Mouse (Mus musculus) cerebellum, adult 11 months (tissue): Measurements from ENCODE around the gene Zdhhc18.

Experiments
- DNase-seq: peaks from one replicate; pipeline ENCODE4 v3.0.0; 2022

Gene Zdhhc18

DNA sequence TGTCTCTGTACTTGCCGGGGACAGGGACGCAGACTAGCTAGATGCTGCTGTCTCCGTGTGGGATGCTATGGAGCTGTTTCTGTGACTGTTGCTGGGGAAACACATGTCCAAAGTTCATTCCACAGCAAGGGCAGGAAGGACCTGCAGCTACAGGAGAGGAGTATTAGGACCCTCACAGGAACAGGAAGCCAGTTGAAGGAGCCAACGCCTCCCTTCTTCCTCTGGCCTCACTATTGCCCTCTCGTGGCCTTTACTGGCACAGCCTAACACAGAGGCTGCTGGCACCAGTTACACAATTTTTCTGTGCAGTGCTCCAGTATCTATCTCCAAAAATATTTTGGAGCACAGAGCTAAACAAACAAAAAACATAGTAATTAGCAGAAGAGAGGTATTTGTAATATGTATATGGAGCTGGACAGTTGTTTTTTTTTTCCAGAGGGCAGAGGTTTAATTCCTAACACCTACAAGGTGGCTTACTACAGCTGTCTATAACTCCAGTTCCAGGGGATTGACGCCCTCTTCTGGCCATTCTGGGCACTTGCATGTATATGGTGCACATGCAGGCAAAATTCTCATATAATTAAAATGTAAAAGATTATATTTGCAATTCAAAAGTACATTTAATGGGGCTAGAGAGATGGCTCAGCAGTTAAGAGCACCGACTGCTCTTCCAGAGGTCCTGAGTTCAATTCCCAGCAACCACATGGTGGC is at the start of gene Zdhhc18:
Zdhhc18 (minus strand) TSS at position 166 of the 711 bp plus-strand sequence.
- peak; percentile 62 for DNase-seq

GRCm38 (mm10) chr4:133695363-133695762 is 45.4 kb upstream of the Zdhhc18 start:
- DNase-seq, result no peak

DNA sequence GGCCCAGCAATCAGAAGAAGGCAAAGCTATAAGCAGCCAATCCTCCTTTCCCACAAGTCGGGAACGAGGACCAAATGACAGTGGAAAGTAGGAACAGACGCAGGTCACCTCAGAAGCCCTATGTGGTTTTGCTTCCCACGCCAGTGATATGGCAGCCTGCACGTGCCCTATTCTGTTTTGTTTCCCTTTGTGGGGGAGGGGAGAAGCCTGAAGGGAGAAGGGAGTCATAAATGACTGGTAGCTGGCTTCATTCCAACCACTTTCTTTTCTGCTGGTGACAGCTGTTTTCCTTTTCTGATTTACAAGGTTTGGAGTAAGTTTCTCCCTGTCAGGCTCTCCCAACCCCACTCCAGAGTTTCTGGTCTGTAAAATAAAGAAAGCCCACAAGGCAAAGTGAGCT is 40.3 kb upstream of the Zdhhc18 start:
- no peak for DNase-seq

DNA sequence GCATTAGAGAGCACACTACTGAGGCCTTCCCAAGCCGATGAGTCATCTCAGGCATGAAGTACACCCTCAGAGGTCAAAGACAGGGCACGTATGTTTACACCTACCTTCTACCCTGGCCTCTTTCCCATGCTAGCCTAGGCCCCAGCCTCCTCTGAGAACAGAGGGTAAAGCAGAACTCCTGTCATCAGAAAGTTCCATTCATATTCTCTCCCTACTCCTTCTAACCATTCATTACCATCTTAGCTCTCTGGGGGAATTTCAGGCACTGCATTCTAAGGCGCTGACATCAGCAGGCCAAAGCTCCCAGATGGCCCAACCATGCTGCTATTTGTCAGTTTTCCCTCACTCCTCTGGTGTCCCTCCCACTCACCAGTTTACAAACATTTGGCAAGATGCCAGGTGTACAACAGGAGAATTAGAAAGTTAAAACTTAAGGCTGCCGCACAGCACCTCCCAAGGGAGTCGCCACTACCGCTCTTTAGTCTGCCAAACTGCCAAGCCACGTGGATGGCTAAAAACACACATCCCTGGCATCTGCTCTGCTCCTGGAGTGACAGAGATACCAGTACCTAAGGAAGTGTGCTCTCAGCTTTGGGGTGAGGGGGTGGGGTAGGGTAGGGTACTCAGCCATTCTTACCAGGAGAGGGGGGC is 38.6 kb upstream of the Zdhhc18 start:
- DNase-seq, result no peak

- DNase-seq, result no peak
Observed at GRCm38 (mm10) chr4:133687126-133687525, 37.2 kb upstream of the Zdhhc18 start.

DNA sequence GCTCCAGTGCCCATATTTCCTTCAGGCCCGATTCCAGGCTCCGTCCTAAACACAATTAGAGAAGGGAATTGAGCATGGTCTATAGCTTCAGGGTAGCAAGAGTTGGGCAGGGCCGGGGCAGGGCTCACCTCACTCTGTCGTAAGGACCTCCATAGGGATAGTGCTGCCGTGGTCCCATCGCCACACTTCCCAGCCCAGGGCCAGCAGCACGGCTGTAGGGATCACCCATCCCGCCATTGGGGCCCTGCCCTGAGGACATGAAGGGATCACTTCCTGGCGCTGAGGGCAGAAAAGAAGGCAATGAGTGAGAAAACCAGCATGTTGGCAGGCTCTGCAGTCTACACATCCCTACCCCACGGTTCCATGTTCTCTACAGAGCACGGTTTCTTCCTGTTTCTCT is 36.6 kb upstream of the Zdhhc18 start:
- DNase-seq, result no peak

- no peak for DNase-seq
Observed at GRCm38 (mm10) chr4:133680206-133680786, 30.3 kb upstream of the Zdhhc18 start.

- no peak for DNase-seq
Observed at GRCm38 (mm10) chr4:133679629-133680028, 29.7 kb upstream of the Zdhhc18 start.

DNA sequence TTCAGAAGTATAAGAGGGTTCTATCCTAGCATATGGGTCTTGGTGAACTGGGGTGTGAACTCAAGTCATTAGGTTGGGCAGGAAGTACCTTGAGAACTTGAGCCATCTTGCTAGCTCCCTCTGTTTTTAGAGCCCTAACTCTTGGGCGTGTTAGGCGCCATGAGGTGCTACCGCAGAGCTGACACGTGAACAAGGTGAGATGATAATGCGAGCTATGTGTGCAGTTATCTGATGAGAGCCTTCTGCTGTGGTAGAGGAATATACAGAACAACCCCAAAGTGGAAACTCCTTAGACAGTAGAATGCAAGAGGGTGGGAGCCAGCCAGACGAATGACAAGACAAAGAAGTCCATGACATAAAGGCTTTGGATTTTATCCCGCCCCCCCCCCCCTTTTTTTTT is 27.3 kb upstream of the Zdhhc18 start:
- DNase-seq, result no peak

DNA sequence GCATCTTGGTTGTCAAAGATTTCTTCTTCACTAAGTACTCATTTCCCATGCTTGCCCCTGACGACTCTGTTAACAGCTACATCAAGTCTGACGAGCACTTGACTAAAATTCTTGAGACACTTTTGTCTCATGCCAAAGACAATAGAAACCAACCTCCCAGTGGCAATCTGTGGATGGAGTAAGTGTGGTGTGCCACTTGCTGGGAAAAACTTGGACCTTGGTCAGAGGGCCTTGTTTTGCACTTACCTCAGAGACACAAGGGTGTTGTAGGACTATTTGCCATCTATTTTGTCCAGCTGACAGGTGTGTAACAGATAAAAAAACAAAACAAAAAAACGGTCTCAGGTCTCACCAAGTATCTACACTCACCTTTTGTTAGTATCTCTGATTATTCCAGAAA is 26.2 kb upstream of the Zdhhc18 start:
- no peak for DNase-seq

DNA sequence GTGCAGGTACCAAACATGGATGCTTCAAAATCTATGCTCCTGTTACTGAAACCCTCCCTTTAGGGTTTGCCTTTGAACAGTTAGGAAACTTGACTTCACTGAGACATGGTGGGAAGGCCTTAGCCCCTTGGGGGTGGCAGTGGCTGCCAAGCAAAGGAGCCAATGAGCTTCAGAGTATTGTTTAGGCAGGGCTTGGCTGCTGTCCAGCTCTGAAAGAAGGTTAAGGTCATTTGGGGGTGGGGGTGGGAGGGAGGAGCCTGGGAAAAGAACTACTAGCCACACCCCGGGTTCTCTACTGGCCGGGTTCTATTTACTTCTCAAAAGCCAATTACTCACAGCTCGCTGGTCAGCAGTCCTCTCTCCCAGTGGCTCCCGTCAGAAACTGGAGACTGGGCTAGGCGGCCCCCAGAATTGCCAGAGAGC is 25.7 kb upstream of the Zdhhc18 start:
- DNase-seq, result peak; percentile 35

DNA sequence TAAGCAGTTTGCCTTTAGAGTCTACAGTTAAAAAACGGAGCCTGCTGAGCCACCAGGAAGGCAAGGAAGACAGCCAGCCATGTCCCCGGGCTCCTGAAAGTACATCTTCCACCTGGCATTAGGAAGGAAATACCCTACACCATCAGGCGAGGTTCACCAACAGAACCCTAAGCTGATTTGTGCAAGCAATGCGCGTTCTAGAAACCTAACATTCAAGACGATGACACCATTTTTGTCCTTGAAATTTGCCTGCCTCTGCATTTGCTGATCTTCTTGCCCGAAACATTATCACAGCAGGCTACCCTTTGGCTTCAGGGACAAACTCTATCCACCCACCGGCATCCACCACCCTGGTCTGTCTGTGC is 24.4 kb upstream of the Zdhhc18 start:
- DNase-seq, result no peak

- DNase-seq, result no peak
Observed at GRCm38 (mm10) chr4:133673666-133674330, 23.8 kb upstream of the Zdhhc18 start.

- DNase-seq, result no peak
Observed at GRCm38 (mm10) chr4:133672845-133673647, 23.1 kb upstream of the Zdhhc18 start.

DNA sequence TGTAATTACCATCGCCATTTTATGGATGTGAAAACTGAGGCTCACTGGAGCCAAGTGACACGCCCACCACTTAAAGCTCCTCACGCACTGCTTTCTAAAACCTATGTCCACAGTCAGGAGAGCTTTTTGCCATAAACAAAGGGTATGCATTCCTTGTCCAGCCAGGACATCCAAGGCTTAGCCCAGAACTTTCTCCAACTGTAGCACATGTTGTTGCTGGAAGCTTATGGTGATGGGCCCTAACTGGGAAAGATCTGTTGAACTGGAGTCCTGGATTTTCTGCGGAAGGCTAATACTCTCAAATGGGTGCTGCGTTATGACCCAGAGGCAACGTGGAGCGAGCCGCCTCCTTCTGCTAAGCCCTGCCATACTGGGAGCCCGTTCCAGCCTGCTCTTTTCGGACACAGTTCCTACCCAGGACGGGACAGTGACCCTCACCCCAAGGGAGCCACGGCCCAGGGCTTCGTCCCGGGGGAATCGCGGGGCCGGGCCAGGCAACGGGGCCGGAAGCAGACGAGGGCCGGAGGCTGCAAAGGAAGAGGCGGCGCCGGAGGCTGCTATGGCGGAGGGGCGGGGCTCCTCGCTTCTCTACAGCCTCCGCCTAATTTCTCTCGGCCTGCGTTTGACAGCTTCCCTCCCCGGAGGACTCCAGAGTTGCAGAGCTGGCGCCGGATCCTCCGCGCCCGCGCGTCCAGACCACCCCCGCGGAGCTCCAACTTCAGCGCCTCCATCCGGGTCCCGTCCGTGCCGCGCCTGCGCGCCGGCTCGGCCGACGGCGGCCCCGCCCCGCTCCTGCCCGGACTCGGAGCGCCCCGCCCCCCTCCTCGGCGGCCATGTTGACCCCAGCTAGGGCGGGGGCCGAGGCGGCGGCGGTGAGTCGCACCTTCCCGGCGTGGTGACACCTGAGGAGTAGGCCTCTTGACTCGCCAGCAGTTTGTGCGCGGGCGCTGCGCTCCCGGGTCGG is 22.2 kb upstream of the Zdhhc18 start, which contains the start of gene Pigv:
Pigv (minus strand) TSS at position 767 of the 964 bp plus-strand sequence.
- DNase-seq, result peak; percentile 94

DNA sequence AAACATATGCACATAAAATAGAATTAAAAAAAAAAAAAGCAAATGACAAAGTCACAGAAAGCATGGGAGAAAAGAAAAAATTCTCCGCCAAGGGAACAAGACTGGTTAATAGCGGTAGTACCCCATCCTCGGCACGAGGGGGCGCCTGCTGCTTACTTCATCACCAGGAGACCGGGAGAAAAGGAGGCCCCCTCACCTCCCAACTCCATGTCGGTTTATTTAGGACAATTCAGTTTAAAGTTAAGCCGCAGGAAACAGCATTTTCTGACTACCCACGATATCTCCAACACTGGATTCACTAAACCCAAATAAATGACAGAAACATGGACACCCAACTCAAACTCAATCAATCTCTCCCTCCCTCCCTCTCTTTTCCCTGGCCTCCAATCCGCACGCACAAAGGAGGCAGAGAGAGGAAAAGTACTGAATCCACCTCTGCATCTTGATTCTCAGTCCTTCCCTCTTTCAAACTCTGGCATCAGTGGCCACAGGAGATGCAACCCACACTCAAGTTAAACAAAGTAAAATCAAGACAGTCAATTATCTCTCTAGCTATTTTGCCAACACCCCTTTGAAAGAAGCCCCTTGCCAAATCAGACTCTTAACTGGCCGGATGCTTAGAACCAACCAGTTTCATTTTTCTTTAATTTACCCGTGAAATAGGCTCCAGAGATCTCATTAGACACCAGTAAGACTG is 21.4 kb upstream of the Zdhhc18 start:
- DNase-seq, result peak; percentile 81

GRCm38 (mm10) chr4:133669652-133670210 is 19.8 kb upstream of the Zdhhc18 start:
- no peak for DNase-seq

- no peak for DNase-seq
Observed at GRCm38 (mm10) chr4:133668537-133668936, 18.6 kb upstream of the Zdhhc18 start.

DNA sequence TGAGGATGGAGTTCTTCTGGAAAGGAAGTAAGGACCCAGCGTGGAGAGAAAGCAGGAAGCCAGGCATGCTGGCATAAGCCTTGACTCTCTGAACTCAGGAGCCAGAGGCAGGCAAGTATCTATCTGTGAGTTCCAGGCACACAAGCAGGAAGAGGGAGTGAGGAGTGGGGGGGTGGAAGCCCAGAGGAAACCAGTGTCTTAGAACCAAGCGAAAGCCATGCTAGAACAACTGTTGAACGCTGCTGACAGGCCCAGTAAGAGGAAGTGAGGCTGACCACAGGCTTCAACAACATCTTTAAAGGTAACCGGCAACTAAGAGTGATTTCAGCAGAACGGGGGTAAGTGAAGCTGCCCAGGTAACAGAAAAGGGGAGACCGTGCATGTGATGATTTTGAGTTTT is 16.2 kb upstream of the Zdhhc18 start:
- DNase-seq, result no peak

GRCm38 (mm10) chr4:133665118-133665517 is 15.2 kb upstream of the Zdhhc18 start:
- no peak for DNase-seq

GRCm38 (mm10) chr4:133662945-133663344 is 13.0 kb upstream of the Zdhhc18 start:
- no peak for DNase-seq
